ENCODE assay signal across 20 mouse cellular contexts in genomic region chr7:121411507-121411898, GRCm38 (mm10). TPM values are rescaled to one million over a fixed set of nuclear protein-coding genes. Genes with fewer than 3 reads are reported as not detected.
DNase-seq lines count a peak whose midpoint lies in the region; ATAC-seq and TF ChIP-seq lines count a peak whose summit lies in the region.
"Had no signal": no experiment of that assay in that cellular context is flagged by ENCODE, and none has a peak within 500 bp of the region (broad histone marks: within the 10 kb centered on the region; RNA-seq: fewer than 3 reads in every experiment).

No protein-coding gene starts in this region.

- H3K4me2 ChIP-seq in forebrain, embryonic 15.5 days (replicated peaks) = no peak overlapping the region
- no peak overlapping the region for H3K4me2 ChIP-seq in forebrain, embryonic 12.5 days
- 0 out of 2 replicates have a peak overlapping the region, but pooled peaks have one; percentile 19 for H3K4me2 ChIP-seq in forebrain, postnatal 0 days (ENCODE audit: low read depth)
- H3K4me2 ChIP-seq: embryonic facial prominence, embryonic 12.5 days had no signal

- no peak for TF ChIP-seq POLR2A in brain, embryonic 14.5 days (IDR thresholded peaks at IDR 0.05; ENCODE audit: borderline replicate concordance, extremely low read depth, insufficient read depth, insufficient read length, poor library complexity, severe bottlenecking)

- peak; percentile 44 for DNase-seq in forebrain, postnatal 0 days
- no peak for DNase-seq in forebrain, embryonic 10.5 days (ENCODE audit: extremely low spot score, low spot score)
- peak; percentile 12 for DNase-seq in brain, embryonic 14.5 days (ENCODE audit: low read depth)
- DNase-seq in urinary bladder, postnatal 4 days (ENCODE audit: low spot score in 2 of 2) = no peak
- DNase-seq: adrenal gland, adult 2 months; adrenal gland, postnatal 10 days; adrenal gland, postnatal 25 days; cerebellum, adult 11-12 months; cerebellum, adult 2 months; cerebellum, adult 9-10 months; cerebellum, postnatal 10 days; cerebellum, postnatal 25 days had no signal

- 76% methylated on average over 7 of the region's 7 CpGs for WGBS in forebrain, embryonic 15.5 days
- 90% methylated on average over 7 of the region's 7 CpGs for WGBS in forebrain, embryonic 12.5 days
- WGBS in forebrain, postnatal 0 days = 62% methylated on average over 7 of the region's 7 CpGs
- WGBS in forebrain, embryonic 10.5 days = 86% methylated on average over 7 of the region's 7 CpGs

- no peak for TF ChIP-seq CTCF in forebrain, postnatal 0 days (IDR thresholded peaks at IDR 0.05; ENCODE audit: low read depth)
- TF ChIP-seq CTCF in brain, embryonic 14.5 days (IDR thresholded peaks at IDR 0.05; ENCODE audit: borderline replicate concordance, extremely low read depth, insufficient read depth, insufficient read length) = no peak

- H3K9me3 ChIP-seq in forebrain, embryonic 15.5 days = no peaks in the 10 kb centered on the region
- no peaks in the 10 kb centered on the region for H3K9me3 ChIP-seq in forebrain, embryonic 12.5 days
- no peaks in the 10 kb centered on the region for H3K9me3 ChIP-seq in forebrain, postnatal 0 days (ENCODE audit: low read length)
- no peaks in the 10 kb centered on the region for H3K9me3 ChIP-seq in forebrain, embryonic 10.5 days
- H3K9me3 ChIP-seq: embryonic facial prominence, embryonic 10.5 days; embryonic facial prominence, embryonic 12.5 days had no signal

- no peak for ATAC-seq in forebrain, embryonic 15.5 days (replicated peaks)
- ATAC-seq in forebrain, embryonic 12.5 days (ENCODE audit: low FRiP score) = no peak
- ATAC-seq in forebrain, postnatal 0 days = peak; percentile 80

- no peaks in the 10 kb centered on the region for H3K36me3 ChIP-seq in forebrain, embryonic 15.5 days
- no peaks in the 10 kb centered on the region for H3K36me3 ChIP-seq in forebrain, embryonic 12.5 days (replicated peaks)
- no peaks in the 10 kb centered on the region for H3K36me3 ChIP-seq in forebrain, postnatal 0 days (ENCODE audit: insufficient read depth)
- no peaks in the 10 kb centered on the region for H3K36me3 ChIP-seq in forebrain, embryonic 10.5 days (replicated peaks)
- H3K36me3 ChIP-seq: embryonic facial prominence, embryonic 10.5 days; embryonic facial prominence, embryonic 12.5 days had no signal

- no peaks in the 10 kb centered on the region for H3K4me1 ChIP-seq in forebrain, embryonic 15.5 days
- H3K4me1 ChIP-seq in forebrain, embryonic 12.5 days = no peaks in the 10 kb centered on the region
- H3K4me1 ChIP-seq in forebrain, postnatal 0 days (ENCODE audit: insufficient read depth) = no peaks in the 10 kb centered on the region; the same call in 1 of the 2 replicates
- H3K4me1 ChIP-seq in forebrain, embryonic 10.5 days = no peaks in the 10 kb centered on the region
- H3K4me1 ChIP-seq: embryonic facial prominence, embryonic 10.5 days; embryonic facial prominence, embryonic 12.5 days had no signal

- H3K27me3 ChIP-seq in forebrain, embryonic 15.5 days = no peaks in the 10 kb centered on the region
- H3K27me3 ChIP-seq in forebrain, embryonic 12.5 days = no peaks in the 10 kb centered on the region
- no peaks in the 10 kb centered on the region for H3K27me3 ChIP-seq in forebrain, postnatal 0 days (ENCODE audit: insufficient read depth, low read length)
- H3K27me3 ChIP-seq in forebrain, embryonic 10.5 days (ENCODE audit: poor library complexity, severe bottlenecking) = no peaks in the 10 kb centered on the region
- H3K27me3 ChIP-seq: embryonic facial prominence, embryonic 12.5 days had no signal

- no peak overlapping the region for H3K9ac ChIP-seq in forebrain, embryonic 15.5 days (replicated peaks)
- H3K9ac ChIP-seq in forebrain, embryonic 12.5 days = no peak overlapping the region
- no peak overlapping the region for H3K9ac ChIP-seq in forebrain, postnatal 0 days
- H3K9ac ChIP-seq: embryonic facial prominence, embryonic 12.5 days had no signal

- peak overlapping the region; percentile 36; the same call in 1 of the 2 replicates for H3K27ac ChIP-seq in forebrain, embryonic 15.5 days (replicated peaks)
- H3K27ac ChIP-seq in forebrain, embryonic 12.5 days = no peak overlapping the region
- 0 out of 2 replicates have a peak overlapping the region, but pooled peaks have one; percentile 4 for H3K27ac ChIP-seq in forebrain, postnatal 0 days (ENCODE audit: low read depth, low read length)
- H3K27ac ChIP-seq in forebrain, embryonic 10.5 days = no peak overlapping the region
- H3K27ac ChIP-seq: embryonic facial prominence, embryonic 10.5 days; embryonic facial prominence, embryonic 12.5 days had no signal

- H3K4me3 ChIP-seq in forebrain, embryonic 15.5 days = no peak overlapping the region
- H3K4me3 ChIP-seq in forebrain, embryonic 12.5 days (replicated peaks) = no peak overlapping the region
- no peak overlapping the region for H3K4me3 ChIP-seq in forebrain, postnatal 0 days (ENCODE audit: low read depth, low read length)
- H3K4me3 ChIP-seq in forebrain, embryonic 10.5 days = no peak overlapping the region
- H3K4me3 ChIP-seq: embryonic facial prominence, embryonic 10.5 days; embryonic facial prominence, embryonic 12.5 days had no signal

RNA-seq across cellular contexts. Expression of gene Hs3st2, which starts 19.8 kb away (rescaled TPM):
- 12.7 and 15.5 TPM in 2 replicates for polyA plus RNA-seq in forebrain, embryonic 15.5 days (2015; fragmentation: Nextera tagmentation; extraction: Ambion mirVana)
- 0.08 and 0.56 TPM in 2 replicates for polyA plus RNA-seq in forebrain, embryonic 12.5 days (2016; fragmentation: Nextera tagmentation; extraction: Ambion mirVana)
- total RNA-seq in forebrain, postnatal 0 days (2014; rRNA removed) = 17.9 and 28.3 TPM in 2 replicates
- polyA plus RNA-seq in forebrain, postnatal 0 days (2015; fragmentation: Nextera tagmentation; extraction: Ambion mirVana) = 22.3 and 31.7 TPM in 2 replicates
- not detected in 2 replicates for polyA plus RNA-seq in forebrain, embryonic 10.5 days (2016; fragmentation: Nextera tagmentation; extraction: Ambion mirVana)
- polyA plus RNA-seq in brain, embryonic 14.5 days (2012; rRNA removed) = 6.8 and 8.8 TPM in 2 replicates
- total RNA-seq: ES-E14; gastrocnemius, adult 18-20 months; MEL had no signal
- polyA plus RNA-seq: C2C12 had no signal

Comparison
In these comparisons a context has a peak if more than half of its experiments do, and no peak if none do; other contexts are left out.
1. H3K27ac ChIP-seq: peak in forebrain, embryonic 15.5 days (single experiment) and forebrain, postnatal 0 days (single experiment); none in forebrain, embryonic 12.5 days (single experiment) and forebrain, embryonic 10.5 days (single experiment).
2. DNase-seq: peak in forebrain, postnatal 0 days (single experiment) and brain, embryonic 14.5 days (single experiment); none in forebrain, embryonic 10.5 days (single experiment) and urinary bladder, postnatal 4 days (0 of 2).